Mouse (Mus musculus): ENCODE measurements around the gene Neurod2.

DNA sequence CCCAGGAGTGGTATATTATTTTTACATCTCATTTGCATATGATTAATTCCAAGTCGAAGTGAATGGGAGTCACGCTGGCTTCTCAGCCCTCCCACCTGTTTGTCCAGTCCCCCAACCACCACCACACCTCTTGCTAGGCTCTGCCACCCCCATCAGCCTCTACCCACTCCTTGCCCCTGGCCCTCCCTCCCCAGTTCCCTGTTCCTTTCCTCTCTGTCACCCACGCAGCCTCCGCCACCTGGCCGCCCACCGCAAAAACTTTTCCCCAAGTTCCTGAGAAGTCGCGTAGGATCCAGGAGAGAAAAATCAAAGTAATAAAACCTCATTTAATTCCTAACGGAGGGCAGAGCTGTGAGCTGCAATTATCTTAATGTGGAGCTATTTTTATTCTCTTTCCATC is 16.7 kb upstream of the Neurod2 start:
- TF ChIP-seq CTCF (IDR thresholded peaks at IDR 0.05; ENCODE audit: insufficient read depth, low read depth, low read length): no peak
- no peak for TF ChIP-seq POLR2A (IDR thresholded peaks at IDR 0.05; ENCODE audit: insufficient read depth, low read depth, low read length)

All from olfactory bulb, adult 2 months (tissue).